Mouse (Mus musculus) left cerebral cortex, postnatal 14 days (tissue): ENCODE results near the gene Dglucy. TPM values are rescaled to one million over a fixed set of nuclear protein-coding genes. Genes with fewer than 3 reads are reported as not detected.

Experiments used
- DNase-seq, 2 experiments: peaks; one replicate each; pipeline ENCODE4 v3.0.0; 2021 to 2022; ENCODE audit warnings: low spot score in 2 of 2, mixed read lengths in 1 of 2
- intact Hi-C: fragments of 180-260 bp; cut with DNase I; formaldehyde crosslinking; loops from one replicate; pipeline ENCODE4 v1.15.1; 2025
- long read RNA-seq, 2 experiments: library from polyadenylated mRNA; stranded (forward); transcript quantifications; one replicate each; pipeline ENCODE4 v2.0.0; 2021
- total RNA-seq, 2 experiments: library from RNA; stranded (reverse); gene quantifications; 2 replicates each; pipeline ENCODE4 v1.2.3; 2021

Dglucy gene
- 1 to 10 TPM; 6.5 to 6.7 TPM for total RNA-seq
- long read RNA-seq, experiment 1, transcript Dglucy-201 (13 exons, 3,295 nt) = major isoform, 6 of 7 reads
- long read RNA-seq, experiment 1, partial matches to known transcripts = 0 of 7 reads
- long read RNA-seq, experiment 1, other reads (novel, unspliced or antisense) = 1 of 7 reads
- long read RNA-seq, experiment 2, partial matches to known transcripts = 2 of 8 reads
- long read RNA-seq, experiment 2, other reads (novel, unspliced or antisense) = 5 of 8 reads

DNA sequence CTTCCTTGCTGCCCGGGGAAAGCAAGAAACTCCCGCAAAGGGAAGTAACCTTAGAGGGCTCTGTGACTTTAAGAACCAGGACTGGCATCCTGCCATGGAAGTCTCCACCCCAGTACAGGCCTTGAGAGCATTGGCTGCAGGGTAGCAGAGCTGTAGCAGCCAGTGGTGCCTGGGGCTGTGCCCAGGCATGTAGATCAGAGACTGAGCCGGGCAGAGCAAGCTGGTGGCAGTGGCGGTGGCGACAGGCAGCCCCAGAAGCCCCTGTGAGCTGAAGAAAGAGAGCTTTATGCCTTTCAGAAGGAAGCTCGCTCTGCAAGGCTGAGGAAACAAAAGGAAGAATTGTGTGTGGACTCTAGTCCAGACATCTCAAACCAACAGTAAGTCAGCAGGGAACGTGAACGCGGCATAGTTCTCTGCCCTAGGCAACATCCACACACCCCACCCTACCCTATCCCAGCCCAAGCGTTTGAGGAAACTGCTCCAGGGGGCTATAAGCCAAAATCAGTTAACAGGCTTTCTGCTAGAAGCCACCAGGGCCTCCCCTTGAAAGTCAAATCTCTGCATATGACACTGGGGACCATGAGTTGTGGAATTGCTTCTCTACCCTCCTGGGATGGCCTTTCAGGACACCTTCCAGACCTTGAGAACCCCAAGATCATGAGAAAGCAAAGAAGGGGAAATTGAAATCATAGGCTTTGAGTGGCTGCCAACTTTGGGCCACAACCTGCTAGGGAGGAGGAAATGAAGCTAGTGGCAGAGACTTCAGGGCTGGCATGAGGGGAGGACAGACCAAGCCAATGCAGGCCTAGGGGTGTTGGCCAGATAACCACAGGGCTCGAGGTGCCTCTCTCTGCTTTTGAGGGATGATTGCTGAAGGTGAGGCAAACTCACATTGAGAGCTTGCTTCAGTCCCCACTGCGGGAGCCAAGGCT lies at the start of gene Dglucy:
Gene Dglucy (plus strand): TSS at position 124 of the 932 bp plus-strand sequence.
- intact Hi-C loops = loop anchor here (5.0 kb wide), 1 partner anchor 58 kb away; no protein-coding TSS in a partner anchor
- peak; percentile 90 to 94 for DNase-seq

DNA sequence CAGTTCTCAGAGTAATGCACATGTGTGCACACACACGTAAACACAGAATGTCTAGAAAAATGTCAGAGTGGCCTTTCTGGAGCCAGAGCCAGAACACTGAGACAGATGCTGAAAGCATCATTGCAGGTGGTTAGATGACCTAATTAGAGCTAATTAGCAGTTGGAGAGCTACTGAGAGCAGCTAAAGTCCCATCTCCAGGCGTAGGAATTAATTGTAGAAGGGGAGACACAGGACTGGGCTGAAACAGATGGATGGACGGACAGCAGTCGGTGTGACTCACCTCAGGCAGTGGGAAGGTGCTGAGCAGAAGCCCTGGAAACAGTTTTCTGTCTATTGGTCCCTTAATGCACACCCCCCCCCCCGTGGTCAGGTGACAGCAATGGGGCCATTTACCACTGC lies 43.7 kb upstream of the Dglucy start:
- no peak for DNase-seq
- intact Hi-C loops = no loop called here

DNA sequence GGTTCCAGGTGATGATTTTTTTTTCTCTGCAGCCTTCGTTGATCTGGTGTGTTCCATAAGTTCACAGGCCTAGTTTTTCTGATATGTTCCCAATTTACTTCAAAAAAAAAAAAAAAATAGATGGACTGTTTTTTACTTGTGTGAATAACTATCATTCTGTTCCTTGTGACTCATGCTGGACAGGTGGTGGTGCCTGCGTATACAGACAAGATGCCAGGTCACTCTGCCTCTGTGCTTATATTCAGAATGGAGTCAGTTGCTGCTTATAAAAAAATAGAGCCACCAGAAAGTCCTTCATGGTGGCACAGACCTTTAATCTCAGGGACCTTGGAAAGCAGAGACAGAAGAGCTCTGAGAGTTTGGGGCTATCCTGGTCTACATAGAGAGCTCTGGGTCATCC lies 43.3 kb upstream of the Dglucy start:
- no peak for DNase-seq
- intact Hi-C loops = no loop called here

DNA sequence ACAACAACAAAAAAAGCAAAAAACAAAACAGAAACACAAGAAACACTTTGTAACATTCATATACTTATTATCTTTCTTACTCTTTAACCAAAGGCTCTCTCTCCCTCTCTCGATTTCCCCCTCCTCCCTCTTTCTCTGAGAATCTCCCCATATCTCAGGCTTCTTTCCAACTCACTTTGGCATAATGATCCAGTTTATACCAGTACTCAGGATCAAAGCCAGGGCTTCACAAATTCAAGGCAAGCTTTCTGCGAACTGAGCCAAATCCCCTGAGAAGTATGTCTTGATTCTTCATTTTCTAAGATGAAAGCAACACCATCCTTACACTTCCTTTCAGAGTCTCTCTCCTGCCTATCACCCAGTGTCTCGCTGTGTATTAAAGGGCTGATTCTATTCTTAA lies 40.4 kb upstream of the Dglucy start:
- intact Hi-C loops = no loop called here
- DNase-seq = no peak

DNA sequence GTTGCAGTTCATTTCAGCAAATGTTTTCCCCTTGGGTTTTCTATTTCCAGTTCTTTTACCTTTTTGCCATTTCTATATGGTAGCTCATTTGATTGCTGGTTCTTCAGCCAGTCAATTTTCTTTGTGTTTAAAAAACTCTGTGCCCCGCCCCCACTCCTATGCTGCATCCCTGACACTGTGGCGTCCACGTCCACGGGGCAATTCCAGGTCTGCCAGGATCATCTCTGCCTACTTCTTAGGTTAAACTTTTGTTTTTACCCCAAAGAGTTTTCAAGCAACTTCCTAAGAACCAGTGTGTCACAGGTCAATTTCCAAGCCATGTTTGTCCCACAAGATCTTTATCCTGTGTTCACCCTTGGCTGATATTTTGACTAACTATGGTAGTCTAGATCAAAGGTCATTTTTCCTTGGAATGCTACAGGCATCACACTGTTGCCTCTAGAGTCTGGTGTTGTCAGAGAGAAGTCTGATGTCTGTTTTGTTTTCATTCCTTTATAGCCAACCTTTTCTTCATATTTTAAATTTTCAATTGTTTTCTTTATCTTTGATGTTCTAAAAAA lies 39.8 kb upstream of the Dglucy start:
- no peak for DNase-seq
- intact Hi-C loops = no loop called here

DNA sequence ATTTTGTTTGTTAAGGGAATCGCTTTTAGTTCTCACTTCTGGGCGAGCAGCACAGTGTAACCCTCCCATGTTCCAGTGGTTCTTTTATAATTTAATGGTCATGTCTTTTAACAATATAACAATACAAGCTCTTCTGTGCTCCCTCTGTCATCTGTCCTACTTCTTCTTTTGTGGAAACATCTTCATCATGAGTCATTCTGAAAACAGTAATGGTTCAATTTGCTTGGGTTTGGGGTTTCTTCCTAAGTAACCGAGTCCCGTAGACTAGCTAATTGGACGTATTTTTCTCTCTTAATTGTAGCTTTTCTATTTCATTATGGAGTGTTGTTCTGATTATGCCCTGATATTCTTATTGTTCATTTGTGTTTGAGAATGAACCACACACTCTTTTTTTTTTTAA lies 38.5 kb upstream of the Dglucy start:
- intact Hi-C loops = no loop called here
- no peak for DNase-seq

DNA sequence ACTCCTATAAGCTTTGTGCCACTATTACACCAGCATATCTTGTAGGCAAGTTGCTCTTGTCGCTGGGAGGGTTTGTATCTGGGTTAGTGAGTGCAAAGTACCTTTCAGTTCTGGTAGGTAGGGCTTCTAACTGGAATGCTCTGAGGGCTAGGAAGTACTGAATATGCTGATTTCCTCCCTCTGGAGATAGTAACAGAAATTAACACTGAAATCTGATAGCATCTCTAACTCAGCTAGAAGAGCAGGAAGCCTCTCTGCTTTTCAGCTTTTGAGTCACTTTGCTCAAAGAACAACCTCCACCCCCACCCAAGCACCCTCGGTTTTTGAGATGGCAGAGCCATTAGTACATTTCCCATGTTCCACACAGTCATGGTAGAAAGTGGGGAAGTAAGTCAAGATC lies 36.4 kb upstream of the Dglucy start:
- intact Hi-C loops = no loop called here
- DNase-seq = no peak

DNA sequence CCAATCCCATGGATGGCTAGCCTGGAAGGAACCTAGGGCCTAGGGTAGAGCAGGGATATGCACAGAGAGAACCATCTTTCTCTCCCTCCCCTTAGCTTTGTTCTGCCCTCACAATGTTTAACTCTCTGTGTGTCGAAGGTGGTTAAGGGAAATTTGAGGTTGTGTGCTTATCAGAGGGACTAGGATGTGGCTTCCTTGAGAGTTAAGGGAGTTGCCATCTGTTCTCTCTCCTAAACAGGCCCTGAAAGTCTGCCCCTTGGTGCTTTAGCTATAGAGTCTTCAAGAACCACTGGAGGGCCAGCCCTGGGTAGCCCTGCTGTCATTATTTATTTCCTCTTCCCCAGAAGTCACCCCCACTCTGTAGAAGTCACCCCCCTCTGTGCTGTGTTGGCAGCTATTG lies 25.9 kb upstream of the Dglucy start:
- intact Hi-C loops = no loop called here
- DNase-seq = no peak

DNA sequence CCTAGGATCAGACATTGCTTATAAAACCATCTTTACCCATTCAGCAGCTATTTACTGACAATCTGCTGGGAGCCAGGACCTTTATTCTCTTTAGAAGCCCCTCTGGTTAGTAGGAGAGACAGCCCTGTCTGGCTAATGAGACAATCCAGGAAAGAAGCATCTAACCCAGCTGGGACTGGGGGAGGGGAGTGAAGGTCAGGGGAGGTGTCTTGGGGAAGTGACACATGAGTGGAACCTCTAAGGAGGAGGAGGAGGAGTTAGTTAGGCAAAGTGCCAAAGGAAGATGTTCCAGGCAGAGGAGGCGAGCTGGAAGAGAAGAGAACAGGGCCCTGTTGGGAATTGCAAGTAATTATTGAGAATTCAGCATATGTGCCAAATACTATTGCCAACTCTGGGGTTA lies 25.1 kb upstream of the Dglucy start:
- intact Hi-C loops = no loop called here
- no peak for DNase-seq

DNA sequence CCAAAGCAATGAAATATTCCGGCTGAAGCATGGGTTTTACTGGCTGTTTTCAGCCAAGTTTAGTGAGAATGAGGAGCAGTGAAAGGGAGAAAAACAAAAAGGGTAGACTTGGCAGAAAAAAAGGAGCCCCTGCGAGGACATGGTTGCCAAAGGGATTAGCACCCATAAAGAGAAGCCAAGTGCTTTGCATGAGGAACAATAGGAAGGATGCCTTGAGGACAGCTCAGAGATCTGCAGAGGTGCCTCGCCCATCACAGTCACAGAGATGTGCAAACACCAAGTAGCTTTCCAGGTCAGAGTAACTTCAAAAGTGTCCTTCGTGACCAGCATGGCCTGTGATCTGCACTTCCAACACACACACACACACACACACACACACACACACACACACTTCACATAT lies 21.4 kb upstream of the Dglucy start:
- no peak for DNase-seq
- intact Hi-C loops = no loop called here

DNA sequence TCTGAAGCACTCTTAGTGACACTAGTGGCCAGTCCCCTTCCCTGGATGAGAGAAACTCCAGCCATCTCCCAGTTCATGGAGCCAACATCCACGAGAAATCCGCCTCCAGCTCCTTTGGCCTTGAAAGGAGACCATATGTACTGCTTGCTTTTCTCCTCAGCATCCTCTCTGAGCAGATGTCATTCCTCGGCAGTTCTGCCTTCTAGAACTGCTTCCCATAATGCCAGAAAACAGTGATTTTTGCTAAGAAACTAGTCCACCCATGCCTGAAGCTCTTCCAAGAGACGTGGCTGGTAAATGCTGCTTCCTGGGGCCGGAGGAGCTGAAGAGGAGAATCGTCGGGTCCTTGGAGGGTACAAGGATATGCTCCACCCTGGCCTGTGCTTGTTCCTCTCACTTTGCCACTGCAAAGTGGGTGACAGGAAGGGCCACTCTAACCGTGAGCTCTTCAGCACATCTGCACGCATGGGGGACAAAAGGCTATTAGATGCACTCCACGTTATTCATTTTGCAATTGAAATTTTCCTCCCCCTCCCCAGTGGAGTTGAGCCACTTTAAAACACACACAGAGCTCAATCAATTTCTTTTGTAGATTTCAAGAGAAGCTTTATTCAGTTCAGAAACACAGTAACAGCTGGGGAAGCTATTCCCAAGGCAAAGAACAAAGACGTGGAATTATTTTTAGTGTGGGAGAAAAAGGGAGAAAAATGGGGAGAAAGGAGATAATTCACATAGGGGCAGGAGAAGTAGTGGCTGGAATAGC lies 16.0 kb upstream of the Dglucy start:
- no peak for DNase-seq

DNA sequence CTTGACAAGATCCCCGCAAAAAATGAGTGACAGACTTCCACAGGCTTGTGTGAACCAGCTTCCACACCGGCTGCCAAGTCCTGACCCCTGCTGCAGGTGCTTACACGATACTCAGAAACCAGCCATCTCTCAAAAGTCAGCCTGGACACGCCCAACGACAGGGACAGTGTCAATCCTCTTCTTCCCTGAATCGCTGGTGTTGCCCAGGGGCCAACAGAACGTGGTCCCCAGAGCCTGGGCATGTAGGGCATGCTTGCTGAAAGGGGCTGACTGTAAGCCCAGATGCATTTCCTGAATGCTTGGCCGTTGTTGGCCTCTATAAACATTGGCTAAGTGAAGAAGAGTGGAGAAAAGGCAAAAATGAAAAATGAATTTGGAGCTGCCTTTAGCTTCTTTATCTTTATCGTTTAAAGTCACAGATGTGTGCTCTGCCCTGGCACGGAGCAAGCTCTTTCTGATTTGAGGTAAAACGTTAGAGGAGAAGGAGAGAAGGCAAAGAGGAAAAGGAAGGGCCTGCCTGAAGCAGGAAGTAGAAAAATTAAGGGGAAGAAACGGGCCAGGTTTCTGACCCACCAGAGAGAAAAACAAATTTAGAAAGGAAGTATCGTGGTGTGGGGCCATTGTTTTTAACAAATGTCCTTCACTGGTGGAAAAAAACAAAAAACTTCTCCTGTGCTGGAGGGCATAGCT lies 14.4 kb upstream of the Dglucy start:
- DNase-seq = no peak
- intact Hi-C loops = no loop called here

More for the DNA sequence above, 16.0 kb upstream of the Dglucy start:
- intact Hi-C loops = no loop called here

DNA sequence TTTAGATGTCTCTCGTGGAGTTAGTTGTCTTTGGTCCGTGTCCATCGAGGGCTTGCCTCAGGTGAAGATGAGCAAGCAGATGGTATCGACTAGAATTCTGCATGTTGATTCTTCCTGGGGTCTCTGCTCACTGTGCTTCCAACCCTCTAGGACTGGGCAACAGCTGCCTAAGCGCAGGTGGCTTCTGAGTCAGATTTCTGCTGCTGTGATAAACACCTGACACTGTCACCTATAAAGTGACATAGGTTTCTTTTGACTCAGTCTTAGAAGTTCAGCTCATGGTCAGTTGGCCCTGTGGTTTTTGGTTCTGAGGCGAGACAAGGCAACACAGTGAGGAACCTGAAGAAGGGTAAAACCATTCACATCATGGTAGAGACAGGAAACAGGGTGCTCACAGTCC lies 9.0 kb upstream of the Dglucy start:
- intact Hi-C loops = loop anchor here (5.0 kb wide), 1 partner anchor 43 kb away; the partner anchor contains the start of gene Rps6ka5
- no peak for DNase-seq

DNA sequence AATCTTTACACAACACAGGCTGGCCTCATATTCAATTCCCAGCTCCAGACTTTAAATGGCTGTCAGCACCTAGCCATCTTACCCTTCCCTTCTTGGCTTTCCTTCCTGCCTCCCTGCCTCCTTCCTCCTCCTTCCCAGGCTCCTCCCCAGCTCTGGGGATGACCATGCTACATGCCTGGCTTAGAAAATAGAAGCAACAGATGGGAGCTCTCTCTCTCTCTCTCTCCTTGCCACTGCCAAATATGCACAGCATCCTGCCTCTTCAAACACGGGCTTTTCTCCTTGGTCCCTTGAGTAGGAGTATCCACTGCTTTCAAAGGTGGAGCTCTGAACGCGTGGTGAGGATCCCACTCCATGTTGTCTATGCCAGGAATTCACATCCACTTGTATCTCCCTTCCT lies 8.1 kb upstream of the Dglucy start:
- intact Hi-C loops = loop anchor here (5.0 kb wide), 1 partner anchor 43 kb away; the partner anchor contains the start of gene Rps6ka5
- peak in 1 of 2 experiments; percentile 57 for DNase-seq

DNA sequence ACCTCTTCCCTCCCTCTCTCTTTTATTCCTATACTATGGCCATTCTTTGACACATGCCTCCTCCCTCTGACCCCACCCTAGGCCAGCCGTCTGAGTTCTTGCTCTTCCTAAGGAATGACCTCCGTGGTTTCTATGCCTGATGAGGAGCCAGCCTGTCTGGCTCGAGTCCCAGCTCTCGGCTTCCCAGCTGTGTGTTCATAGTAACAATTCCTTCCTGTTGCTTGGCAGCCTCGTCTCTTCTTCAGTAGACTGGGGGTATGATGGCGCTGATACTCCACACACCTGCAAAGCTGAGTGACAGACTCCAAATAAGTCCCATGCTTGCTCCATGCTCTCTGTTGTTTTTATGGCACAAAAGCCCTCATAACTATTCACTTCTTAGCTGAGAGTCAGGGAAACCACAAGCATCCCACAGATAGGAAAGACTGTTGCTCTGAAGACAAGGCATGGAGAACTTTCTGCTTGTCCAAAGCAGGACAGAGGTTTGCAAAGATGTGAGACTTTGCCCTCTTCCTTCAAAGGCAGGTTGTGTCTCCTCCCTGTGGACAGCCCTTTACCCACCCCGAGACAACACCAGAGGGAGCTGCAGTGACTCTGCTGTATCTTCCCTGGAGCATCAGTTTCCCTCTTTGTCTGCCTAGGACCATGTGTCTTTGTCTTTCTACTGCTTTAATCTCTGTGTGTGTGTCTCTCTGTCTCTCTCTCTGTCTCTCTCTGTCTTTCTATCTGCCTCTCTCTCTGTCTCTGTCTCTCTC lies 6.5 kb upstream of the Dglucy start:
- intact Hi-C loops = loop anchor here (5.0 kb wide), 1 partner anchor 45 kb away; the partner anchor contains the start of gene Rps6ka5
- peak; percentile 62 to 80 for DNase-seq

DNA sequence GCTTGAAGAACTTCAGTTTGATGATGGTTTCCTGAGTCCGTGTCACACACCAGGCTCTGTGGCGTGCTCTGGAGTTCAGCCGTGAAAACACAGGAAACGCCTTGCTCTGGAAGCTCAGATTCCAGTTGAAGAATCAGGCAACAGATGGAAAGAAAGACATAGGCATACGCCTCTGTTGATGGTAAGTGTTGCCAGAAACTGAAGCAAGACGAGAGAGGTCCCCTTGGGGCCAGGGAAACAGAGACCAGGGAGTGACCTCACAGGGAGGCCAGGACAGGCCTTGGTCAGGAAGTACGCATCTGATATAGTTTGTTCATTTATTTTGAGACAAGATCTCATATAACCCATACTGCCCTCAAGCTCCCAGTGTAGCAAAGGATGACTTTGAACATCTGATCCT lies 4.1 kb upstream of the Dglucy start:
- DNase-seq = no peak
- intact Hi-C loops = loop anchor here (5.0 kb wide), 2 partner anchors 47 to 63 kb away; partner anchors contain the start of gene Rps6ka5

DNA sequence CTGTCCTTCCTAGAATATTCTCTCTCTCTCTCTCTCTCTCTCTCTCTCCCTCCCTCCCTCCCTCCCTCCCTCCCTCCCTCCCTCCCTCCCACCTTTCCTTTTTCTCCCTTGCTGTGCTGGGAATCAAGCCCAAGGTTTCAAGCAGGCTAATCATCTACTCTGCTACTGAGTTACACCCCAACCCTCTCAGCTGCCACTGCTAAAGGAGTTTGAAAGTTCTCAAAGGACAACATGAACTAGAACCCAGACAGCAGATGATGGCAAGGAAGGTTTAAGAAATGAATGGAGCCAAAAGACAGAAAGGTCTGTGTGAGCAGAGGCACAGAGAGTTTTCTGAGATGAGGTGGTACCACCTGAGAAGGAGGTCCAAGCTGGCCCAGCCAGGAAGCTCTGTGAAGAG lies 3.6 kb upstream of the Dglucy start:
- intact Hi-C loops = loop anchor here (5.0 kb wide), 1 partner anchor 62 kb away; no protein-coding TSS in a partner anchor

DNA sequence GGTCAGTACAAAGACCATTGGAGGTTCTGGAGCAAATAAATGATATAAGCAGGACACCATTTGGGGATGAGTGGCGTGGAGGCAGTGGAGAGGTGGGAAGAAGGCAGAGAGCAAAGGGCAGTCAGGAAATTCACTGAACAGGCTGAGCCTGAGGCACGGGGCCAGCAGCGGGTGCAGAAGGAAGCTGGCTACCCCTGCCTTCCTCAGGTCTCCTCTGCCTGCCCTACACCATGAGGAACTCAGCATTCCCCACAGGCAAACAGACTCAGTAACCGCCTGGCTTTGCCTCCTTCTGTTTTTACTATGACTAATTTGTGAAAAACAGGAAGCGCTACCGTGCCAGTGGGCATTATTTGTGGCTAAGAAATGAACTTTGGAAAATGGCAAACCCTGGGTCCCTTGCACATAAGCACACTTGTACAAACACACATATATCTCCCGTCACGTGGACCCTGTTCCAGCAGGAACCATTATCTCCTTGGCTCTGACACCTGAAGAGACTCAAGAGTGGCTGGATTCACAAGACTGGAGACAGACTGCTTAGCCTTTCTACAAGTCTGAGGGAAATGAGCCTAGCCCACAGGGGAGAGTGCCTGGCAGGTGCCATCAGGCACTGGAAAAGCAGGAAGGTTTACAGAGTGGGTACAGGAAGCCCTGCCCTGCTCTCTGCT lies 2.8 kb upstream of the Dglucy start:
- intact Hi-C loops = loop anchor here (5.0 kb wide), 1 partner anchor 61 kb away; no protein-coding TSS in a partner anchor
- DNase-seq = no peak

More for the DNA sequence above, 3.6 kb upstream of the Dglucy start:
- DNase-seq = no peak
